Mouse (Mus musculus) adrenal gland, adult (tissue): ENCODE measurements around the gene Olfr1392.
"Not testable (repeated sequence)": the region's sequence is repeated elsewhere in the genome, so short reads cannot be mapped to it uniquely, and the experiment has no call there.

Experiments
- DNase-seq, 2 experiments: peaks; one replicate each; pipeline ENCODE4 v3.0.0; 2022 to 2023; ENCODE audit warnings: low spot score in 1 of 2; ENCODE audit not compliant: inconsistent age in 2 of 2

Gene Olfr1392

GRCm38 (mm10) chr11:49284982-49285381 lies at the start of gene Olfr1392:
Gene Olfr1392, plus strand, starts transcription at chr11:49285282.
- not testable (repeated sequence) for DNase-seq

- DNase-seq = no peak
These were observed 49.4 kb upstream of the Olfr1392 start for GRCm38 (mm10) chr11:49235459-49236207.

- peak in 1 of 2 experiments; percentile 44 for DNase-seq
These were observed 48.2 kb upstream of the Olfr1392 start for GRCm38 (mm10) chr11:49236891-49237290.

GRCm38 (mm10) chr11:49237532-49237931 lies 47.5 kb upstream of the Olfr1392 start:
- DNase-seq = peak in 1 of 2 experiments; percentile 59

- DNase-seq = no peak
These were observed 44.8 kb upstream of the Olfr1392 start for GRCm38 (mm10) chr11:49240310-49240709.

GRCm38 (mm10) chr11:49240874-49241273 lies 44.2 kb upstream of the Olfr1392 start:
- no peak for DNase-seq

GRCm38 (mm10) chr11:49241471-49241870 lies 43.6 kb upstream of the Olfr1392 start:
- DNase-seq = peak in 1 of 2 experiments; percentile 41

- DNase-seq = no peak
These were observed 42.0 kb upstream of the Olfr1392 start for GRCm38 (mm10) chr11:49242944-49243626.

GRCm38 (mm10) chr11:49243727-49244594 lies 41.1 kb upstream of the Olfr1392 start, which contains the start of gene Mgat1:
Gene Mgat1, plus strand, starts transcription at chr11:49244191.
- DNase-seq = peak; percentile 97 to 98

- no peak for DNase-seq
These were observed 40.5 kb upstream of the Olfr1392 start for GRCm38 (mm10) chr11:49244595-49244930.

GRCm38 (mm10) chr11:49245176-49245575 lies 39.9 kb upstream of the Olfr1392 start:
- peak; percentile 71 to 88 for DNase-seq

- DNase-seq = peak; percentile 53 to 79
These were observed 39.3 kb upstream of the Olfr1392 start for GRCm38 (mm10) chr11:49245634-49246415.

- peak in 1 of 2 experiments; percentile 29 for DNase-seq
These were observed 38.6 kb upstream of the Olfr1392 start for GRCm38 (mm10) chr11:49246523-49246922.

GRCm38 (mm10) chr11:49247255-49247654 lies 37.8 kb upstream of the Olfr1392 start:
- no peak for DNase-seq

GRCm38 (mm10) chr11:49248226-49248973 lies 36.7 kb upstream of the Olfr1392 start:
- peak; percentile 82 to 88 for DNase-seq

GRCm38 (mm10) chr11:49248974-49249700 lies 35.9 kb upstream of the Olfr1392 start:
- DNase-seq = peak in 1 of 2 experiments; percentile 64

- DNase-seq = peak in 1 of 2 experiments; percentile 41
These were observed 35.2 kb upstream of the Olfr1392 start for GRCm38 (mm10) chr11:49249811-49250421.
